Mouse (Mus musculus): ENCODE measurements around the gene Ptma.
"Not testable (repeated sequence)": the region's sequence is repeated elsewhere in the genome, so short reads cannot be mapped to it uniquely, and the experiment has no call there.

The Ptma gene

GRCm38 (mm10) chr1:86513031-86513430 lies 13.5 kb upstream of the Ptma start:
- DNase-seq (ENCODE audit: extremely low spot score, low read depth, low spot score): not testable (repeated sequence)

GRCm38 (mm10) chr1:86515715-86516410 lies 10.7 kb upstream of the Ptma start:
- DNase-seq (ENCODE audit: extremely low spot score, low read depth, low spot score): no peak

DNA sequence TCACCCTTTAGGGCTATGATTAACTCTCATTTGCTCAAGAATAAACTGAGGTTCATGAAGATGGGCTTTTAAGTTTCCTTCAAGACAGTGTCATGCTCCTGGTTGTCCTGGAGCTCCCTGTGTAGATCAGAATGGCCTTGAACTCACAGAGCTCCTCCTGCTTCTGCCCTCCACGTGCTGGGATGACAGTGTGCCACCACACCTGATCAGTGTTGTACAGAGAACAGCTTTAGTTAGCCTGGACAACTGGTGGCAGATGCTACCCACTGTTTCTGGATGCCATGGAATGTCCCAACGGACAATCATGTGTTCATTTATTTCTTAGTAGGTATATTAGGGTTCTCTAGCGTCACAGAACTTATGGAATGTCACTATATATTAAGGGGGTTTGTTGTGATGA lies 9.4 kb upstream of the Ptma start:
- no peak for DNase-seq (ENCODE audit: extremely low spot score, low read depth, low spot score)

- no peak for DNase-seq (ENCODE audit: extremely low spot score, low read depth, low spot score)
These were observed 6.2 kb upstream of the Ptma start for GRCm38 (mm10) chr1:86520361-86520760.

GRCm38 (mm10) chr1:86522286-86522871 lies 4.1 kb upstream of the Ptma start:
- DNase-seq (ENCODE audit: extremely low spot score, low read depth, low spot score): no peak

DNA sequence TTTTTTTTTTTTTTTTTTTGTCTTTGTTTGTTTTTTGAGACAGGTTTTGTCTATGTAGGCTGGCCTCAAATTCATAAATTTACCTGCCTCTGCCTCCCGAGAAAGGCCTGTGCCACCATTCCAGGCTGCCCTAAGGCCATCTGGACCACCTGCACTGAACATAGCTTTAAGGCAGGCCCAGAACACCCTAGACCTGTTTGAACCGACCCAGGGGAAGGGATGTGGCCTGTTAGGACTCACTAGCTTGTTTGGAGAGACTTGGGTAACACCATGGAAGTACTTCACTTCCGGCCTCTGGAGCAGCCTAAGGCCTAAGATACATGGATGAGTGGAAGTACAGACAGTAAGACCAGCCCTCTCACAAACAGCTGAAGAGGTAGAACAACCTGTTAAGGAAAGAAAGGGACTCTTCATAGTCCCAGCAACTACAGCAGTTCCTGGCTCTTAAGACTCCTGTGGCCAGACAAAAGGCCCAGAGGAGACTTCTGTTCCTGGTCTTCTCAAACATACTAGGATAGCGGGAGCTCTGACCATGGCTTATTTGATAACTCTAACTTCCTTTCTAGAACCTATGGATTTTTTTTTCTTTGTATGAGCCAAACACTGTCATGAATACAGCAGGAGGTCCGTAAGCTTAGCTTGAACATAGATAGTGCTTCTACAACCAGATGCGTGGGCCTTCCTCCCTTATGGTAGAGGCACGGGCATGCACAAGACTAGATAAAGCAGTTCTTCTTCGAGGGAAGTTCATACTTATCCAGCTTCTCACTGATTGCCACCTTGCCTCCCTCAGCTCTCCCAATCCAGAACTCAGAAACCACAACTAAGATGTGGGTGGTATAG lies 2.5 kb upstream of the Ptma start:
- no peak for DNase-seq (ENCODE audit: extremely low spot score, low read depth, low spot score)

GRCm38 (mm10) chr1:86524619-86525498 lies 1.7 kb upstream of the Ptma start:
- DNase-seq (ENCODE audit: extremely low spot score, low read depth, low spot score): peak; percentile 97

DNA sequence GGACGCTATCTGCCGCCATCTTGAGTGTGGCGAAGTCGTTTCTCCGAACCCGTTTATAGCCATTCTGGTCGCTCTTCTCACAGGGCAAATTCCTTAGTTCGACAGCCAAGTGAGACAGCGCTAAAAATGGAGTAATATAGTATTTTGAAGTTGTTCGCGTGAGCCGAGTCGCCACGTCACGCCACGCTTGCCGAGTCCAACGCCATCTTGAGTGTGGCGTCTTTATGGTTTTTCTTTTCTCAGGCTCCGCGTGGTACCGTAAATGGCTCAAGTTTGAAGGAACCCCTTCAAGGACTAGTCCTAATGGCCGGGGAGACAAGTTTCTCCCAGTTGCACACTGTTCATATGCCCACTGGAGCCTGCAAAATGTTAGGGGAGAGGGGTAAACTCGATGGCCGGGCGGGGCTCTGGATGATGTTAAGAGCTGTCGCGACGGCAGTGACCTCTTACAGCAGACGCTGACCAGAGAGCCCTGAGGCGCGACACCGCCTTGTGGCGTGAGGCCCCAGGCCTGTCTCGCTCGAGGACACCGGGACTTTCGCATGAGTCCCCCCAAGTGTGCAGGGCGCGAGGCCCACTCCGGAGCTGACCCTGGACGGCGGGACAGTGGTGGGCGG lies 919 bp upstream of the Ptma start:
- DNase-seq (ENCODE audit: extremely low spot score, low read depth, low spot score): no peak

- no peak for DNase-seq (ENCODE audit: extremely low spot score, low read depth, low spot score)
These were observed 468 bp downstream of the Ptma start for GRCm38 (mm10) chr1:86526789-86527598.

DNA sequence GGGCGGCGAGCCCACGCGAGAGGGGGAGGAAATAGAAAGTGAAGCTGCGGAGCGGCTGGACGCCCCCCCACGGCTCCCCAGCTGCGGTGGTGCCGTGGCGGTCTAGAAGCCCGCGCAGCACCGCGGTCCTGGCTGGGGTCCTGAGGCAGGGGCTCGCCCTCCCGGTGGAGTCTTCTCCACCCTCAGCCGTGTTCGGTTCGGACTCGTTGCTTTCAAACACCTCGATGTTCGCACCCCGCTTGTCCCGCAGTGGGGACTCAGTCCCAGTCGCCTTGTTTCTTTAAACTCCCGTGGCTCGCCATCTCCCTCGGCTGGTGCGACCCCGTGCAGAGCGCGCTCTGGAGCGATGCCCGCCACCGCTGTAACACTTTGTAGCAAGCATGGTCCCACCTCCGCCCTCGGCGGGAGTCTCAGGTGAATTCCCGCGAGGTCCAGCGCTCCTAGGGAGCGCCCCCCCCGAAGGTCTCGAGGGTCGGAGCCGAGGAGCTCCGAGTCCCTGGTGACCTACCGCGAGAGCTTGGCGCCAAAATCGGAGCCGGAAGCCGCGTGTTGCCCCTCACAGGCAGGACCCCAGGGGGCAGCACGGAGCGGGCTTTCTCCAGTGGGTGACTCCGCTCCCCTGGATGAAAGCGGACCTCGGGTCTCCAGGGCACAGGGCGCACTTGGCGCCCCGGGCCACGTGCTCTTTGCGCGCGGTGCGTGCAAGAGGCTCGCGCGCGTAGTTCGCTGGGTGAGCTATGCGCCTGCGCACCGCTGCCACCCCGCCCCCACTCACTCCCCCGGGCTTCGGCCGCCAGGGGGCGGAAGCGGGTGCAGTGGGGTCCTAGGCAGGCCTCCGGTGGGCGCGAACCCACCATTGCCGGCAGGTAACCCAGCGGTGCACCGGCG lies 1.3 kb downstream of the Ptma start:
- DNase-seq (ENCODE audit: extremely low spot score, low read depth, low spot score): no peak

- no peak for DNase-seq (ENCODE audit: extremely low spot score, low read depth, low spot score)
These were observed 2.1 kb downstream of the Ptma start for GRCm38 (mm10) chr1:86528571-86529180.

- no peak for DNase-seq (ENCODE audit: extremely low spot score, low read depth, low spot score)
These were observed 3.1 kb downstream of the Ptma start for GRCm38 (mm10) chr1:86529590-86529989.

DNA sequence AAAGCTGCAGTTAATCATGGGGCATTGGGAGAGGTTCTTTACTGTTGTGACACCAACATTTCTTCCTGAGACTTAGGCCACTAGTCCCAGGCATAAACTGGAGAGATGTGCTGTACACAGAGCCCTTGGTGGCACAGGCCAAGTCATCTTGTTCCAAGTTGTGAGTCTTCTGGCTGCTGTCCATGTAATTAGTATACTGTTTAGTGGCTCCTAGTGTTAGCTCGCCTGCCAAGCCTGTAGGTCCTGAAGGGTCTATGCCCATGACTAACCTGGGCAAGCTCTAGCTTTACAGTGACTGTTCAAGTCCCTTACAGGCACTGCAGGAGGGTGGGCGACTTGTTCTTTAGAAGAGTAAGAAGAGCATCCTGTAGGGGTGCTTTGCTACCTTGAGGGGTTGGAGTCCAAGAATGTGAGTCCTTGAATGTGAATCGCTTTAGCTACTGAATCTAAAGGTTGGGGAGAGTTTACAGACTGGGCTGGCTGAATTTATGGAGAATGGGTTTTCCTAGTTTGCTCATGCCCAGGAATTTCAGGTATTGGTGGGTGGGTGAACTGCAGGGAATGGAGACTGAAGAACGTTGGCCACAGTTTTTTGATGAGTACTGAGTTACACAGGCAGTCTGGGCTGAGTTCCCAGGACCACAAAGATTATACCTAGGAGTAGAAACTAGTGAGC lies 4.5 kb downstream of the Ptma start:
- no peak for DNase-seq (ENCODE audit: extremely low spot score, low read depth, low spot score)

DNA sequence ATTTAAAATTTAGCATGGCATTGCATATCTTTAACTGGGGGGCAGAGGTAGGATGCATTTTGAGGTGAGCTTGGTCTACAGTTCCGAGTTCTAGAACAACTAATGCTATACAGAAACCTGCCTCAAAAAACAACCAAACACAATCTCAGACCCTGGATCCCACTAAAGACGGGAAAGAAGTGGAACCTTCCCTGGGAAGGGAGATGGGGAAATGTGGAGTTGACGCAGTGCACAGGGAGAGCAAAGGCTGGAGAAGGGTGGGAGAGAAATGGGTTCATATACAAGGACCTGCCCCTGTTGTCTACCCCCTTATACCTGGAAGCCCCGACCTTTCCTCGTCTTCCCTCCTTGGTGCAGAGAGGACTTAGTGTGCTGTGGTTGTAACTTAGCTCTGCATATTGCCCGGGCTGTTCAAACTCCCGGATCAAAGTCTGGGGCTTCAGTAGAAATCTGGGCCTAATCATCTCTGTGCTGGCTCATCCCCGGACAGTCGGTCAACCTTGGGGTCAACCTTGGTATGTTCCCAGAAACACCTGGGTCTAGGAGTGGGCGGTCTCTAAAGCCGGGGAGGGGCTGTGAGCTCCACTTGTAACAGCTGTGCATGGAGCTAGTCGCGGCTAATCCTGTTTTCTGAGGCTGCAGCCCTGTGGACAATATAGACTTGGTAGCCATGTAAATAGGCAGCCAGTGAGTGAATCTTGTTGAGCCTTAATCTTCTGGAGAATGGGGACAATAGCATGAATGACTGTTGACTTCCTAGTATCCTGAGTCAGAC lies 5.2 kb downstream of the Ptma start:
- no peak for DNase-seq (ENCODE audit: extremely low spot score, low read depth, low spot score)

DNA sequence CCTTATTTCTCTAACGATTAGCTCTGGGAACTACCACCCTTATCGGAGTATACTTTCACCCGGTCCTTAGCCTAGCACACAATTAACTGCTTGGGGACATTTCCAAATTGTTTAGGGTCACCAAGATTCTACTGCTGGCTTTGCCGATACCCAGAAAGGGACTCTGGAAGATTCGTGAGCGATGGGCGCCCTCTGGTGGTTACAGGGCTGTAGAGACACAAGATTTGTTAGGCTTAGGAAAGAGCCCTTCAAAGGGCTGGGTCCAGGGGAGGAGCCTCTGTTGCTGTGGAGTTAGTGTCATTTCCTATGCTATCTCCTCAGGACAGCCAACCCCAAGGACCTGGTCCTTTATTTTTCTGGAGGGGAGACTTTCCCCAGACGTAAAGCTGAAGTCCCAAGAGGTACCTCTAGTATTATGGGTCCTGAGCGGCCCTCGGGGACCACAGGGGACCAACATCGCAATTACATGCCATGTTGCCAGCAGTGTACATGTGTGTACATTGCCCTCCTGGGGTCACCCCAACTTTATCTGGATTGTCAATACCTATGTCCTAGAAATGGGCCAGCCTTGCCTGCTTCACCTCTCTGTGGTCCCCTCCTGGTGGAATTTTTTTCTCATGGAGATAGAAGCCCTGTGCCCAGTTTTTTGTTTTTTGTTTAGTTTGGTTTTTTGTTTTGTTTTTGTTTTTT lies 6.0 kb downstream of the Ptma start:
- peak; percentile 96 for DNase-seq (ENCODE audit: extremely low spot score, low read depth, low spot score)

- no peak for DNase-seq (ENCODE audit: extremely low spot score, low read depth, low spot score)
These were observed 7.0 kb downstream of the Ptma start for GRCm38 (mm10) chr1:86533411-86534130.
